Mouse (Mus musculus) kidney, adult 9 months (tissue): ENCODE results near the gene Nrtn.
A peak's percentile ranks its signal among the peaks of the same experiment; 100 is the strongest.

Experiments used
- DNase-seq: peaks from one replicate; pipeline ENCODE4 v3.0.0; 2022

Nrtn gene

GRCm38 (mm10) chr17:56717363-56718058 lies 39.8 kb downstream of the Nrtn start, which contains the start of the genes Ndufa11 and Vmac:
Gene Ndufa11 (plus strand): TSS chr17:56717767.
Gene Vmac (minus strand): TSS chr17:56718022.
- DNase-seq = peak; percentile 96

GRCm38 (mm10) chr17:56716655-56717362 lies 40.5 kb downstream of the Nrtn start:
- peak; percentile 100 for DNase-seq

GRCm38 (mm10) chr17:56715914-56716654 lies 41.2 kb downstream of the Nrtn start:
- DNase-seq = no peak

- DNase-seq = no peak
Observed at GRCm38 (mm10) chr17:56715360-56715759, 42.0 kb downstream of the Nrtn start.

- no peak for DNase-seq
Observed at GRCm38 (mm10) chr17:56709708-56710107, 47.6 kb downstream of the Nrtn start.

- no peak for DNase-seq
Observed at GRCm38 (mm10) chr17:56708692-56709091, 48.6 kb downstream of the Nrtn start.

GRCm38 (mm10) chr17:56706515-56706914 lies 50.8 kb downstream of the Nrtn start:
- DNase-seq = no peak

GRCm38 (mm10) chr17:56703038-56703437 lies 54.3 kb downstream of the Nrtn start:
- DNase-seq = no peak
